Mouse (Mus musculus): Measurements from ENCODE around the gene Ppp1r26. TPM values are rescaled to one million over a fixed set of nuclear protein-coding genes. Genes with fewer than 3 reads are reported as not detected.

Ppp1r26 gene
- polyA plus RNA-seq, 1 experiment from 2014 or later = 0.02 TPM

DNA sequence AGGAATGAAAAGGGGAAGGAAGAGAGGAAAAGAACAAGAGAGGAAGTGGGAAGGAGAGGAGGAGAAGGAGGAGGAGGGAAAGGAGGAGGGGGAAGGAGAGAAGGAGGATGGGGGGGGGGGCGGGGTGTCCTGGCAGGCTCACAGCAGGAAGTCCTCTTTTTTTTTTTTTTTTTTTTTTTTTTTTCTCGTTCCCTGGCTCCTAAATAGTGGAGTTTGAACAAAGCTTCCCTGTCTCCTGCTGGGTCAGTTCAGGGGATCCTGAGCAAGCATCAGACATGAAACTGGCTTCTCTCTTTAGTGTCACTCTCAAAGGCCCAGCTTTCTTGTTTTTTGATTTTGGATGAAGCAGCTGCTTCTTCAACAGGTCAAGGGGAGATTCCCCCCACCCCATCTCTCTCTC lies 13.1 kb upstream of the Ppp1r26 start:
- no CpG with 5 or more reads among the region's 2 CpGs for WGBS (ENCODE audit: insufficient replicate concordance)
- H3K27me3 ChIP-seq (ENCODE audit: insufficient read depth, low read length) = no peaks in the 10 kb centered on the region
- no peak for DNase-seq
- no peak overlapping the region for H3K27ac ChIP-seq (ENCODE audit: low read depth)
- H3K9ac ChIP-seq (replicated peaks) = no peak overlapping the region
- no peak overlapping the region for H3K4me2 ChIP-seq (ENCODE audit: low read depth, low read length)
- no peaks in the 10 kb centered on the region for H3K9me3 ChIP-seq (ENCODE audit: low read length)
- TF ChIP-seq EP300 (IDR thresholded peaks at IDR 0.05; ENCODE audit: low read depth) (no peak), CTCF (IDR thresholded peaks at IDR 0.05; ENCODE audit: low read depth) (no peak)
- H3K4me3 ChIP-seq (ENCODE audit: low read depth, low read length) = no peak overlapping the region
- no peaks in the 10 kb centered on the region for H3K36me3 ChIP-seq (replicated peaks; ENCODE audit: insufficient read depth, low read length)
- no peaks in the 10 kb centered on the region for H3K4me1 ChIP-seq (ENCODE audit: insufficient read depth)
- no peak for ATAC-seq

DNA sequence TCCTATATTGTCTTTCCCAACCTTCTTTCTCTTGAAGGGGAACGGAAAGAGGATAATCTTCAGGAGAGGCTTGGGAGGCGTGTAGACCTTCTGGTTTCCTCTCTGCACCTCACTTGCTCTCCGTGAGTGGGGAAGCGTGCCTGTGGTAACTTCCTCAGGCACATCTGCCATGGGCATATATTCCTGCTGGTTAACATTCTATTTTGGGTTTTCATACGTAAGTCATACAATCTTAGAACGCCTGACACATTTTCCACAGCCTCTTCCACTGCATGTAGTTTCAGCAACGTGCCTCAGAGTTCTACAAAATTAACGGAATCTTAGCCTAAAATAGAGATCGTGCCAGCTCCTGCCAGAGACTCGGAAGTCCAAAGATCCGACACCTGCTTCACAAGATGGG lies 11.2 kb upstream of the Ppp1r26 start:
- no peak for DNase-seq
- Histone ChIP-seq H3K9ac (replicated peaks) (no peak overlapping the region), H3K27me3 (ENCODE audit: insufficient read depth, low read length) (no peaks in the 10 kb centered on the region), H3K9me3 (ENCODE audit: low read length) (no peaks in the 10 kb centered on the region), H3K4me2 (ENCODE audit: low read depth, low read length) (no peak overlapping the region), H3K4me1 (ENCODE audit: insufficient read depth) (no peaks in the 10 kb centered on the region), H3K4me3 (ENCODE audit: low read depth, low read length) (no peak overlapping the region), H3K36me3 (replicated peaks; ENCODE audit: insufficient read depth, low read length) (no peaks in the 10 kb centered on the region), H3K27ac (ENCODE audit: low read depth) (no peak overlapping the region)
- 73% methylated on average over 11 of the region's 11 CpGs for WGBS (ENCODE audit: insufficient replicate concordance)
- TF ChIP-seq EP300 (IDR thresholded peaks at IDR 0.05; ENCODE audit: low read depth) = no peak
- TF ChIP-seq CTCF (IDR thresholded peaks at IDR 0.05; ENCODE audit: low read depth) = no peak
- no peak for ATAC-seq

DNA sequence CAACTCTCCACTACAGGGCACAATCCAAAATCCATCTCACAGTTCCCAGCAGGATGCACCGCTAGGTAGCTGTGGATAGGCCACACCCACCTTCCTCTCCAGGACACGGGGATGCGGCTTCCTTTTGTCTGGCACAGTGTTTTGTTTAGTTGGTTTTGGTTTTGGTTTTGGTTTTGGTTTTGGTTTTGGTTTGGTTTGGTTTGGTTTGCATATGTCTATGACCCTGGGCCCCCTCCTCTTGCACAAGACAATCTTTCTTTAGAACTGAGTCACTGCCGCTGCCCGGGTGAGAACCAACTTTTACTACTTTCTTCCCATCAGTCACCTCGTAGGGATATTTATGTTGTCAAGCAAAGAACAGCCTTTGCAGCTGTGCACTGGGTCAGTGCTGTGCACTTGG lies 5.8 kb upstream of the Ppp1r26 start:
- no peaks in the 10 kb centered on the region for H3K4me1 ChIP-seq (ENCODE audit: insufficient read depth)
- 60% methylated on average over 6 of the region's 6 CpGs for whole genome bisulfite sequencing (ENCODE audit: insufficient replicate concordance)
- ATAC-seq (no peak), DNase-seq (no peak)
- no peak overlapping the region for H3K4me2 ChIP-seq (ENCODE audit: low read depth, low read length)
- no peak for TF ChIP-seq EP300 (IDR thresholded peaks at IDR 0.05; ENCODE audit: low read depth)
- no peak for TF ChIP-seq CTCF (IDR thresholded peaks at IDR 0.05; ENCODE audit: low read depth)
- H3K4me3 ChIP-seq (ENCODE audit: low read depth, low read length) = no peak overlapping the region
- no peaks in the 10 kb centered on the region for H3K36me3 ChIP-seq (replicated peaks; ENCODE audit: insufficient read depth, low read length)
- no peak overlapping the region for H3K9ac ChIP-seq (replicated peaks)
- peaks cover 10% of the 10 kb centered on the region for H3K27me3 ChIP-seq (ENCODE audit: insufficient read depth, low read length)
- H3K27ac ChIP-seq (ENCODE audit: low read depth) = no peak overlapping the region
- no peaks in the 10 kb centered on the region for H3K9me3 ChIP-seq (ENCODE audit: low read length)

DNA sequence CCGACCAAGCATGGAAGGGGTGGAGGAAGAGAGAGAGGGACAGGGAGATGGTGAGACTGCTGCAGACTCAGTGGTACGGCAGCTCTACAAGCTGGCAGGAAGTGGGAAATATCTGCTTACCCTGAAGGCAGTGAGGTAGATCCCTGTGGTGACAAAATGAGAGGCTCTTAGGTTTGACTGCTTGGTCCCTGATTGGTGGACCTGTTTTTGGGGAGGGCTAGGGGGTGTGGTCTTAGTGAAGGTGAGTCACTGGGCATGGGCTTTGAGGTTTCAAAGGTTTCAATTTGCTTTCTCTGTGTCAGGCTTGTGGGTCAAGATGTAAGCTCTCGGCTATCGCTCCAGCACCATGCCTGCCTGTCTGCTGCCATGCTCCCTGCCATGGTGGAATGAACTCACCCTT lies 1.5 kb upstream of the Ppp1r26 start:
- 63% methylated on average over 4 of the region's 4 CpGs for WGBS (ENCODE audit: insufficient replicate concordance)

DNA sequence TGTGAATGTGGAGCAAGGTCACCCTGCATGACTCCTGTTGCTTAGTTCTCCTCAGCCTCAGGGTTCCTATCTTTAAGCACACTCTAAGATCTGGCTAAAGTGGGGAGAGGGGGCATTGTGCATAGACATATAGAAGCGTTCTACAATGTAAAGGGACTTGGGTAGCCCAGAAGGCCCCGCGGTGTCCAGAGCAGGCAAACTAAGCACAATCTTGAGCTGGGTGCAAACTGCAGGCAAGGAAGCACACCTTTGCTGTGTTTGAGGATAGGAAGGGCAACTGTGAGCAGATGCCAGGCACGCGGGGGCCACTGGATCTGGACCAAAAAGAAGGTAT lies 452 bp upstream of the Ppp1r26 start:
- Histone ChIP-seq H3K4me2 (ENCODE audit: low read depth, low read length) (peak overlapping the region; percentile 91), H3K27ac (ENCODE audit: low read depth) (no peak overlapping the region), H3K9me3 (ENCODE audit: low read length) (no peaks in the 10 kb centered on the region), H3K27me3 (ENCODE audit: insufficient read depth, low read length) (peaks cover 31% of the 10 kb centered on the region), H3K9ac (replicated peaks) (no peak overlapping the region), H3K4me1 (ENCODE audit: insufficient read depth) (0 out of 2 replicates have a peak, but pooled peaks cover 3% of the 10 kb centered on the region), H3K4me3 (ENCODE audit: low read depth, low read length) (peak overlapping the region; percentile 53), H3K36me3 (replicated peaks; ENCODE audit: insufficient read depth, low read length) (no peaks in the 10 kb centered on the region)
- no peak for DNase-seq
- no peak for TF ChIP-seq EP300 (IDR thresholded peaks at IDR 0.05; ENCODE audit: low read depth)
- TF ChIP-seq CTCF (IDR thresholded peaks at IDR 0.05; ENCODE audit: low read depth) = no peak
- WGBS (ENCODE audit: insufficient replicate concordance) = 15% methylated on average over 5 of the region's 5 CpGs
- ATAC-seq = no peak

More for the DNA sequence above, 1.5 kb upstream of the Ppp1r26 start:
- DNase-seq (no peak), ATAC-seq (no peak)
- H3K27ac ChIP-seq (ENCODE audit: low read depth) = no peak overlapping the region
- H3K4me1 ChIP-seq (ENCODE audit: insufficient read depth) = 0 out of 2 replicates have a peak, but pooled peaks cover 3% of the 10 kb centered on the region
- peaks cover 31% of the 10 kb centered on the region for H3K27me3 ChIP-seq (ENCODE audit: insufficient read depth, low read length)
- H3K4me2 ChIP-seq (ENCODE audit: low read depth, low read length) = no peak overlapping the region
- H3K9me3 ChIP-seq (ENCODE audit: low read length) = no peaks in the 10 kb centered on the region
- no peak for TF ChIP-seq CTCF (IDR thresholded peaks at IDR 0.05; ENCODE audit: low read depth)
- TF ChIP-seq EP300 (IDR thresholded peaks at IDR 0.05; ENCODE audit: low read depth) = no peak
- H3K4me3 ChIP-seq (ENCODE audit: low read depth, low read length) = no peak overlapping the region
- H3K9ac ChIP-seq (replicated peaks) = no peak overlapping the region
- no peaks in the 10 kb centered on the region for H3K36me3 ChIP-seq (replicated peaks; ENCODE audit: insufficient read depth, low read length)

DNA sequence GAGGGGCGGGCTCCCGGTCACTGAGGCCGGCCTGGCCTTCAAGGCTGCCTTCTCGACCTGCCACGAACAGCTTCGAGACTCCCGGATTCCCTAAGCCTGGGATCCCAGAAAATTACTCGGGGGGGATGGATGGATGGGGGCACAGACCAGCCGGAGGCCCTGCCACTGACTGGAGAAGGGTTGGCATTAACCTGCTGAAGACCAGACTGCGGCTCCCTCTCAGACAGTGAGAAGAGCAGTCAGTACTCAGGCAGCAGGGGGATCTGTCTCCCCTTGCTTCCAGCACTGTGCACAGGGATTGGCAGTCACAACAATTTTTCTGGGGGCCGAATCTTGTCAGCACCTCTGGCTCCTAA lies 693 bp downstream of the Ppp1r26 start:
- Histone ChIP-seq H3K27ac (ENCODE audit: low read depth) (no peak overlapping the region), H3K4me3 (ENCODE audit: low read depth, low read length) (peak overlapping the region; percentile 53), H3K4me2 (ENCODE audit: low read depth, low read length) (peak overlapping the region; percentile 91), H3K36me3 (replicated peaks; ENCODE audit: insufficient read depth, low read length) (no peaks in the 10 kb centered on the region), H3K9me3 (ENCODE audit: low read length) (no peaks in the 10 kb centered on the region), H3K27me3 (ENCODE audit: insufficient read depth, low read length) (peaks cover 31% of the 10 kb centered on the region), H3K9ac (replicated peaks) (peak overlapping the region; percentile 22; the same call in 1 of the 2 replicates), H3K4me1 (ENCODE audit: insufficient read depth) (0 out of 2 replicates have a peak, but pooled peaks cover 3% of the 10 kb centered on the region)
- no peak for ATAC-seq
- WGBS (ENCODE audit: insufficient replicate concordance) = 13% methylated on average over 11 of the region's 11 CpGs
- TF ChIP-seq CTCF (IDR thresholded peaks at IDR 0.05; ENCODE audit: low read depth) = no peak
- TF ChIP-seq EP300 (IDR thresholded peaks at IDR 0.05; ENCODE audit: low read depth) = no peak
- DNase-seq = no peak

DNA sequence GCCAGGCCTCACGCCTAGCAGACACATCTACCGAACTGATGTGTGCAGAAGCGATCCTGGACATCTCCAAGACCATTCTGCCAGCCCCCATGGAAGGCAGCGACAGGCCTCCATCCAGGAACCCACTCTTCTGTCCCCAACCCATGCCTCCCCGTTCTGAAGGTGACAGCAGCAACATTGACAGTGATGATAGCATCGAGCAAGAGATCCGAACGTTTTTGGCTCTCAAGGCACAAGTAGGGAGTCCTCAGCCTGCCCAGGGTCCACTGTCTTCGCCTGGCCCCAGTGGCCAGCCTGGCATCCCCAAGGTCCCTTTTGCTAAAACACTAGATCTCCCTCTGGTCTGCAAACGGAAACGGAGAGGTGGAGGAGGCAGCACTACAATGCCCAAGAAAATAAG lies 5.1 kb downstream of the Ppp1r26 start:
- Histone ChIP-seq H3K36me3 (replicated peaks; ENCODE audit: insufficient read depth, low read length) (no peaks in the 10 kb centered on the region), H3K4me2 (ENCODE audit: low read depth, low read length) (no peak overlapping the region), H3K27me3 (ENCODE audit: insufficient read depth, low read length) (peaks cover 15% of the 10 kb centered on the region), H3K9me3 (ENCODE audit: low read length) (no peaks in the 10 kb centered on the region), H3K4me3 (ENCODE audit: low read depth, low read length) (no peak overlapping the region), H3K9ac (replicated peaks) (no peak overlapping the region), H3K4me1 (ENCODE audit: insufficient read depth) (no peaks in the 10 kb centered on the region), H3K27ac (ENCODE audit: low read depth) (no peak overlapping the region)
- TF ChIP-seq CTCF (IDR thresholded peaks at IDR 0.05; ENCODE audit: low read depth) (no peak), EP300 (IDR thresholded peaks at IDR 0.05; ENCODE audit: low read depth) (no peak)
- ATAC-seq = no peak
- WGBS (ENCODE audit: insufficient replicate concordance) = 69% methylated on average over 11 of the region's 11 CpGs
- no peak for DNase-seq

All from liver, postnatal 0 days (tissue).